Mouse (Mus musculus) CH12.LX (cell line): ENCODE data around the gene Aim2. TPM values are rescaled to one million over a fixed set of nuclear protein-coding genes. Genes with fewer than 3 reads are reported as not detected.

Experiments
- DNase-seq: peaks from one replicate; pipeline ENCODE4 v3.0.0-alpha.2; 2013; ENCODE audit errors: extremely low read depth
- H3K27ac ChIP-seq: 2 replicates; pipeline ENCODE4 v1.5.1; 2012; ENCODE audit warnings: low read depth, mild to moderate bottlenecking, control low read depth, moderate library complexity; ENCODE audit not compliant: insufficient read depth
- H3K27me3 ChIP-seq: replicated peaks from 2 replicates; pipeline ENCODE3; 2012; ENCODE audit warnings: inconsistent platforms
- H3K36me3 ChIP-seq, 2 experiments: replicated peaks in 1 of 2; 2 replicates each; pipeline versions ENCODE3 to v1.6.1; 2012; ENCODE audit warnings: inconsistent platforms in 1 of 2, low read length in 1 of 2, mild to moderate bottlenecking in 1 of 2, mixed read lengths in 1 of 2, moderate library complexity in 1 of 2; ENCODE audit not compliant: control insufficient read depth in 1 of 2, insufficient read depth in 1 of 2
- H3K4me1 ChIP-seq, 2 experiments: 2 replicates each; pipeline ENCODE4 v1.6.1; 2012; ENCODE audit warnings: inconsistent platforms in 1 of 2, moderate library complexity in 1 of 2; ENCODE audit not compliant: insufficient read depth in 2 of 2, control insufficient read depth in 1 of 2
- H3K4me2 ChIP-seq: 2 replicates; pipeline ENCODE4 v1.6.1; 2012; ENCODE audit warnings: low read depth, mild to moderate bottlenecking, control low read depth; ENCODE audit not compliant: poor library complexity, insufficient read depth, severe bottlenecking
- H3K4me3 ChIP-seq, 3 experiments: fragments of 150-350 bp in 1 of 3; sonication (generic) in 1 of 3; replicated peaks in 1 of 3; 2 replicates each; pipeline versions ENCODE3 to v1.5.1; 2011 to 2012; ENCODE audit warnings: low read depth in 2 of 3, low read length in 2 of 3, mild to moderate bottlenecking in 2 of 3, moderate library complexity in 2 of 3, control low read depth in 1 of 3, improper control_type of control experiment in 1 of 3, inconsistent platforms in 1 of 3, mixed read lengths in 1 of 3; ENCODE audit not compliant: poor library complexity in 1 of 3
- H3K79me2 ChIP-seq: replicated peaks from 2 replicates; pipeline ENCODE4 v1.6.1; 2012; ENCODE audit warnings: mild to moderate bottlenecking, moderate library complexity; ENCODE audit not compliant: control insufficient read depth, poor library complexity, insufficient read depth, severe bottlenecking; ENCODE audit errors: extremely low read depth
- H3K9ac ChIP-seq: 2 replicates; pipeline ENCODE4 v1.6.1; 2012; ENCODE audit warnings: low read depth, mild to moderate bottlenecking, control low read depth, moderate library complexity; ENCODE audit not compliant: insufficient read depth
- H3K9me3 ChIP-seq: replicated peaks from 2 replicates; pipeline ENCODE3; 2012; ENCODE audit warnings: low read length, inconsistent platforms, mixed read lengths
- CHD1 ChIP-seq: IDR thresholded peaks from 2 replicates; pipeline ENCODE4 v1.6.1; 2012; ENCODE audit warnings: low read depth, low read length, improper control_type of control experiment, inconsistent platforms
- CTCF ChIP-seq, 2 experiments: IDR thresholded peaks in 1 of 2; conservative IDR thresholded peaks in 1 of 2; 2 replicates each; pipeline ENCODE4 v1.5.1; 2011 to 2012; ENCODE audit warnings: low read depth in 2 of 2, low read length in 2 of 2, improper control_type of control experiment in 1 of 2, inconsistent platforms in 1 of 2, mild to moderate bottlenecking in 1 of 2, moderate library complexity in 1 of 2
- EP300 ChIP-seq: IDR thresholded peaks from 2 replicates; pipeline ENCODE4 v1.6.1; 2011; ENCODE audit warnings: low read length, improper control_type of control experiment
- ETS1 ChIP-seq: conservative IDR thresholded peaks from 2 replicates; pipeline ENCODE4 v1.6.1; 2012; ENCODE audit warnings: low read depth, mild to moderate bottlenecking, inconsistent platforms, low read length, improper control_type of control experiment, moderate library complexity
- GABPA ChIP-seq: IDR thresholded peaks from 2 replicates; pipeline ENCODE4 v1.6.1; 2012; ENCODE audit warnings: low read depth, low read length, improper control_type of control experiment, inconsistent platforms; ENCODE audit not compliant: insufficient replicate concordance
- HCFC1 ChIP-seq: IDR thresholded peaks from 2 replicates; pipeline ENCODE4 v1.6.1; 2012; ENCODE audit warnings: low read depth, mild to moderate bottlenecking, inconsistent platforms, low read length, improper control_type of control experiment
- JUND ChIP-seq: conservative IDR thresholded peaks from 2 replicates; pipeline ENCODE4 v1.6.1; 2011; ENCODE audit warnings: low read depth, low read length, improper control_type of control experiment
- MAFK ChIP-seq: IDR thresholded peaks from 2 replicates; pipeline ENCODE4 v1.6.1; 2011; ENCODE audit warnings: low read length, improper control_type of control experiment; ENCODE audit not compliant: insufficient replicate concordance
- MAX ChIP-seq: IDR thresholded peaks from 2 replicates; pipeline ENCODE4 v1.6.1; 2011; ENCODE audit warnings: low read length, improper control_type of control experiment
- MEF2A ChIP-seq: IDR thresholded peaks from 2 replicates; pipeline ENCODE4 v1.6.1; 2014; ENCODE audit warnings: low read depth, mild to moderate bottlenecking, inconsistent platforms, low read length, improper control_type of control experiment, borderline replicate concordance
- NELFE ChIP-seq: IDR thresholded peaks from 2 replicates; pipeline ENCODE4 v1.6.1; 2011; ENCODE audit warnings: low read depth, low read length, improper control_type of control experiment
- POLR2A ChIP-seq: IDR thresholded peaks from 2 replicates; pipeline ENCODE4 v1.6.1; 2011; ENCODE audit warnings: low read depth, mild to moderate bottlenecking, improper control_type of control experiment, low read length
- POLR2AphosphoS2 ChIP-seq: IDR thresholded peaks from 2 replicates; pipeline ENCODE4 v1.6.1; 2011; ENCODE audit warnings: low read depth, low read length, improper control_type of control experiment
- RCOR1 ChIP-seq: conservative IDR thresholded peaks from 2 replicates; pipeline ENCODE4 v1.6.1; 2012; ENCODE audit warnings: low read depth, mild to moderate bottlenecking, inconsistent platforms, low read length, improper control_type of control experiment
- SIN3A ChIP-seq: IDR thresholded peaks from 2 replicates; pipeline ENCODE4 v1.6.1; 2012; ENCODE audit warnings: low read length, improper control_type of control experiment, inconsistent platforms
- UBTF ChIP-seq: IDR thresholded peaks from 2 replicates; pipeline ENCODE4 v1.6.1; 2012; ENCODE audit warnings: low read depth, mild to moderate bottlenecking, inconsistent platforms, low read length, improper control_type of control experiment, moderate library complexity
- USF2 ChIP-seq: conservative IDR thresholded peaks from 2 replicates; pipeline ENCODE4 v1.6.1; 2011; ENCODE audit warnings: low read depth, low read length, improper control_type of control experiment
- ZC3H11A ChIP-seq: IDR thresholded peaks from 2 replicates; pipeline ENCODE4 v1.6.1; 2012; ENCODE audit warnings: low read depth, mild to moderate bottlenecking, inconsistent platforms, low read length, improper control_type of control experiment
- ZKSCAN1 ChIP-seq: IDR thresholded peaks from 2 replicates; pipeline ENCODE4 v1.6.1; 2012; ENCODE audit warnings: low read depth, inconsistent platforms, low read length, improper control_type of control experiment, borderline replicate concordance
- dilution Hi-C: fragments of 300-500 bp; cut with MboI; formaldehyde crosslinking; loops from 2 replicates; pipeline ENCODE4 v1.14.3; 2020; ENCODE audit warnings: low sequenced_read_pairs; ENCODE audit not compliant: extremely low pct_unique_long_range_greater_than_20kb, extremely low pct_ligation_motif_present
- in situ Hi-C: fragments of 300-500 bp; cut with MboI; formaldehyde crosslinking; loops from 3 replicates; pipeline ENCODE4 v1.14.3; 2019; ENCODE audit warnings: low sequenced_read_pairs, low pct_ligation_motif_present, low pct_unique_long_range_greater_than_20kb, mixed read lengths
- polyA plus RNA-seq: library from polyadenylated mRNA; unstranded; fragments of >175 nt; gene quantifications from 2 replicates; pipeline ENCODE4 v1.2.1, GENCODE M21; 2012; ENCODE audit warnings: low read depth; ENCODE audit not compliant: insufficient read length
- total RNA-seq, 2 experiments: library from RNA; depleted of rRNA; stranded (reverse); fragments of 300-350 nt in 1 of 2; fragments of >200 nt in 1 of 2; gene quantifications; 2 replicates each; pipeline ENCODE4 v1.2.3; 2012 to 2014

The Aim2 gene
- total and polyA plus RNA-seq, 3 experiments: 59.7 to 117 (median 87.0) TPM

GRCm38 (mm10) chr1:173364125-173364800, 13.6 kb downstream of the Aim2 start:
- peaks cover 4 to 17% of the 10 kb centered on the region in 2 experiments for H3K4me1 ChIP-seq
- H3K27me3 ChIP-seq: peaks cover 42% of the 10 kb centered on the region
- in situ Hi-C loops (no loop called here), dilution Hi-C loops (no loop called here)
- H3K9ac ChIP-seq: no peak overlapping the region
- no peak for TF ChIP-seq CTCF (conservative IDR thresholded peaks at IDR 0.05 in 1 of 2, IDR thresholded peaks at IDR 0.05 in 1 of 2; ENCODE audit: low read depth in 2 of 2, low read length in 2 of 2)
- TF ChIP-seq ZC3H11A: no peak
- TF ChIP-seq SIN3A: no peak
- TF ChIP-seq POLR2A: no peak
- no peak for TF ChIP-seq RCOR1
- no peak for TF ChIP-seq HCFC1
- TF ChIP-seq MAFK: no peak
- TF ChIP-seq USF2: no peak
- no peak for TF ChIP-seq EP300
- TF ChIP-seq GABPA: no peak
- no peak for TF ChIP-seq ETS1
- TF ChIP-seq MAX: no peak
- TF ChIP-seq CHD1: no peak
- TF ChIP-seq JUND: no peak
- TF ChIP-seq MEF2A: no peak
- TF ChIP-seq ZKSCAN1: no peak
- no peak for TF ChIP-seq POLR2AphosphoS2
- TF ChIP-seq UBTF: no peak
- no peak overlapping the region for H3K4me3 ChIP-seq
- no peaks in the 10 kb centered on the region for H3K79me2 ChIP-seq
- H3K36me3 ChIP-seq: no peaks in the 10 kb centered on the region
- no peak overlapping the region for H3K27ac ChIP-seq
- no peaks in the 10 kb centered on the region for H3K9me3 ChIP-seq
- H3K4me2 ChIP-seq: no peak overlapping the region
- DNase-seq: no peak

- no peaks in the 10 kb centered on the region for H3K9me3 ChIP-seq
- no peaks in the 10 kb centered on the region for H3K79me2 ChIP-seq
- in situ Hi-C loops: no loop called here
- no peak overlapping the region; the same call in 1 of the 2 replicates for H3K4me2 ChIP-seq
- TF ChIP-seq NELFE: no peak
- no peak for TF ChIP-seq JUND
- TF ChIP-seq GABPA: no peak
- TF ChIP-seq USF2: no peak
- DNase-seq: no peak
- dilution Hi-C loops: no loop called here
- no peak overlapping the region for H3K4me3 ChIP-seq
- peaks cover 4 to 17% of the 10 kb centered on the region in 2 experiments for H3K4me1 ChIP-seq
- H3K9ac ChIP-seq: no peak overlapping the region
- peaks cover 46% of the 10 kb centered on the region for H3K27me3 ChIP-seq
- no peaks in the 10 kb centered on the region for H3K36me3 ChIP-seq
- no peak overlapping the region for H3K27ac ChIP-seq
Observed at GRCm38 (mm10) chr1:173365970-173366409, 15.3 kb downstream of the Aim2 start.
